Mouse (Mus musculus) testis, adult 2 months (tissue): ENCODE data around the gene Fbxl12.

Experiments
- CTCF ChIP-seq: fragments of 200-500 bp; IDR thresholded peaks from 2 replicates; pipeline ENCODE4 v1.5.1; 2012; ENCODE audit warnings: low read depth, mild to moderate bottlenecking, inconsistent platforms, low read length, moderate library complexity; ENCODE audit not compliant: control insufficient read depth, insufficient read depth, insufficient replicate concordance
- POLR2A ChIP-seq: fragments of 200-500 bp; IDR thresholded peaks from 2 replicates; pipeline ENCODE4 v1.6.1; 2012; ENCODE audit warnings: low read depth, mild to moderate bottlenecking, inconsistent platforms, low read length, moderate library complexity; ENCODE audit not compliant: control insufficient read depth

- no peak for TF ChIP-seq CTCF
- TF ChIP-seq POLR2A: no peak
Measured at GRCm38 (mm10) chr9:20664366-20664765, 19.8 kb upstream of the Fbxl12 start.
